Comparison of ENCODE assay signal across 10 mouse cellular contexts in genomic region chr16:74409548-74409947, GRCm38 (mm10). TPM values are rescaled to one million over a fixed set of nuclear protein-coding genes. Genes with fewer than 3 reads are reported as not detected.
A peak's percentile ranks its signal among the peaks of the same experiment; 100 is the strongest.
DNase-seq lines count a peak whose midpoint lies in the region; ATAC-seq and TF ChIP-seq lines count a peak whose summit lies in the region.
"Had no signal": no experiment of that assay in that cellular context is flagged by ENCODE, and none has a peak within 500 bp of the region (broad histone marks: within the 10 kb centered on the region; RNA-seq: fewer than 3 reads in every experiment).

No protein-coding gene starts in this region.

- DNase-seq in heart, postnatal 0 days (ENCODE audit: low spot score): no peak
- DNase-seq in heart, adult 8-10 months (ENCODE audit: low spot score): no peak
- DNase-seq in intestine, embryonic 14.5 days (ENCODE audit: low spot score): no peak
- DNase-seq in midbrain, postnatal 0 days (ENCODE audit: low spot score): peak; percentile 54
- DNase-seq in thymus, postnatal 25 days: no peak
- no peak for DNase-seq in thymus, postnatal 36 days
- DNase-seq: embryo, embryonic 11 days had no signal

- H3K4me3 ChIP-seq in heart, postnatal 0 days (ENCODE audit: low read depth, low read length): peak overlapping the region; percentile 45
- peak overlapping the region; percentile 69 for H3K4me3 ChIP-seq in embryonic facial prominence, embryonic 13.5 days
- peak overlapping the region; percentile 72 for H3K4me3 ChIP-seq in intestine, embryonic 14.5 days (ENCODE audit: low read depth, low read length)
- H3K4me3 ChIP-seq in midbrain, postnatal 0 days (ENCODE audit: low read depth, low read length): peak overlapping the region; percentile 80

- H3K27me3 ChIP-seq in heart, postnatal 0 days (ENCODE audit: control insufficient read depth, insufficient read depth, low read length): peaks cover 15% of the 10 kb centered on the region
- no peaks in the 10 kb centered on the region for H3K27me3 ChIP-seq in embryonic facial prominence, embryonic 13.5 days
- no peaks in the 10 kb centered on the region for H3K27me3 ChIP-seq in intestine, embryonic 14.5 days (replicated peaks; ENCODE audit: control insufficient read depth, insufficient read depth, low read length)
- H3K27me3 ChIP-seq in midbrain, postnatal 0 days (ENCODE audit: insufficient read depth, low read length): no peaks in the 10 kb centered on the region

- no peak for TF ChIP-seq EP300 in heart, postnatal 0 days (IDR thresholded peaks at IDR 0.05; ENCODE audit: low read depth)

- TF ChIP-seq CTCF in heart, postnatal 0 days (IDR thresholded peaks at IDR 0.05; ENCODE audit: low read depth): no peak
- TF ChIP-seq CTCF in midbrain, postnatal 0 days (IDR thresholded peaks at IDR 0.05): no peak

- WGBS in heart, postnatal 0 days: 70% methylated on average over 4 of the region's 4 CpGs
- 70% methylated on average over 4 of the region's 4 CpGs for WGBS in embryonic facial prominence, embryonic 13.5 days
- WGBS in intestine, embryonic 14.5 days: 36% methylated on average over 4 of the region's 4 CpGs
- 44% methylated on average over 4 of the region's 4 CpGs for WGBS in midbrain, postnatal 0 days

- no peak overlapping the region for H3K9ac ChIP-seq in heart, postnatal 0 days (replicated peaks; ENCODE audit: low read depth, low read length)
- H3K9ac ChIP-seq in embryonic facial prominence, embryonic 13.5 days: peak overlapping the region; percentile 80
- no peak overlapping the region for H3K9ac ChIP-seq in intestine, embryonic 14.5 days (ENCODE audit: low read length)
- H3K9ac ChIP-seq in midbrain, postnatal 0 days (replicated peaks; ENCODE audit: low read length, poor library complexity, severe bottlenecking): peak overlapping the region; percentile 68

- H3K9me3 ChIP-seq in heart, postnatal 0 days (replicated peaks; ENCODE audit: control insufficient read depth, low read length): no peaks in the 10 kb centered on the region
- no peaks in the 10 kb centered on the region for H3K9me3 ChIP-seq in embryonic facial prominence, embryonic 13.5 days
- no peaks in the 10 kb centered on the region for H3K9me3 ChIP-seq in intestine, embryonic 14.5 days (ENCODE audit: control insufficient read depth, low read length)
- H3K9me3 ChIP-seq in midbrain, postnatal 0 days (ENCODE audit: low read length): no peaks in the 10 kb centered on the region

- no peak overlapping the region for H3K27ac ChIP-seq in heart, postnatal 0 days (ENCODE audit: low read depth)
- H3K27ac ChIP-seq in embryonic facial prominence, embryonic 13.5 days: 0 out of 2 replicates have a peak overlapping the region, but pooled peaks have one; percentile 55
- H3K27ac ChIP-seq in intestine, embryonic 14.5 days (ENCODE audit: low read depth): no peak overlapping the region
- peak overlapping the region; percentile 84 for H3K27ac ChIP-seq in midbrain, postnatal 0 days (ENCODE audit: low read depth, low read length)

- peak overlapping the region; percentile 60; the same call in 1 of the 2 replicates for H3K4me2 ChIP-seq in heart, postnatal 0 days (ENCODE audit: low read depth, low read length)
- H3K4me2 ChIP-seq in embryonic facial prominence, embryonic 13.5 days: peak overlapping the region; percentile 85
- peak overlapping the region; percentile 94 for H3K4me2 ChIP-seq in intestine, embryonic 14.5 days (ENCODE audit: low read length)
- peak overlapping the region; percentile 90 for H3K4me2 ChIP-seq in midbrain, postnatal 0 days (ENCODE audit: low read depth, low read length, poor library complexity, severe bottlenecking)

- no peaks in the 10 kb centered on the region for H3K36me3 ChIP-seq in heart, postnatal 0 days (replicated peaks; ENCODE audit: control insufficient read depth, insufficient read depth, low read length)
- no peaks in the 10 kb centered on the region for H3K36me3 ChIP-seq in embryonic facial prominence, embryonic 13.5 days
- H3K36me3 ChIP-seq in intestine, embryonic 14.5 days (ENCODE audit: control insufficient read depth, insufficient read depth, low read length): no peaks in the 10 kb centered on the region
- H3K36me3 ChIP-seq in midbrain, postnatal 0 days (ENCODE audit: insufficient read depth, low read length): no peaks in the 10 kb centered on the region

- ATAC-seq in heart, postnatal 0 days (ENCODE audit: insufficient read depth, low read depth): no peak
- ATAC-seq in embryonic facial prominence, embryonic 13.5 days (ENCODE audit: insufficient number of reproducible peaks, insufficient read depth, low FRiP score, low TSS enrichment, low read depth): no peak
- ATAC-seq in intestine, embryonic 14.5 days (replicated peaks; ENCODE audit: low FRiP score, low TSS enrichment, low read depth): no peak
- no peak for ATAC-seq in midbrain, postnatal 0 days (ENCODE audit: low FRiP score)
- ATAC-seq in megakaryocyte-erythroid progenitor cell, adult 5-6 weeks (replicated peaks; ENCODE audit: low FRiP score, low TSS enrichment, poor library complexity, severe bottlenecking): no peak
- ATAC-seq: CD4-positive, CD25-positive, alpha-beta regulatory T cell, adult 4 months had no signal

- peaks cover 10% of the 10 kb centered on the region; the same call in 1 of the 2 replicates for H3K4me1 ChIP-seq in heart, postnatal 0 days (ENCODE audit: control insufficient read depth, insufficient read depth)
- H3K4me1 ChIP-seq in embryonic facial prominence, embryonic 13.5 days: 0 out of 2 replicates have a peak, but pooled peaks cover 3% of the 10 kb centered on the region
- H3K4me1 ChIP-seq in intestine, embryonic 14.5 days (replicated peaks; ENCODE audit: control insufficient read depth, insufficient read depth, low read length): peaks cover 4% of the 10 kb centered on the region
- no peaks in the 10 kb centered on the region for H3K4me1 ChIP-seq in midbrain, postnatal 0 days (ENCODE audit: insufficient read depth, low read length)

RNA-seq across cellular contexts. Expression of gene Robo2, which starts 2.1 kb away (rescaled TPM):
- 10.6 and 13.0 TPM in 2 replicates for total RNA-seq in heart, postnatal 0 days (2014; rRNA removed; ENCODE audit: low replicate concordance)
- polyA plus RNA-seq in heart, postnatal 0 days (2015; fragmentation: Nextera tagmentation; extraction: Ambion mirVana): 1.7 TPM in 2 replicates
- total RNA-seq in heart, adult 8-10 months (2022): 1 to 10 TPM in 3 of 4 experiments, under 1 TPM in 1; 0.95 to 3.1 (median 1.2) TPM
- 121 and 124 TPM in 2 replicates for polyA plus RNA-seq in embryonic facial prominence, embryonic 13.5 days (2015; fragmentation: Nextera tagmentation; extraction: Ambion mirVana)
- polyA plus RNA-seq in intestine, embryonic 14.5 days (2014; fragmentation: Nextera tagmentation; extraction: Ambion mirVana): 35.7 and 41.7 TPM in 2 replicates
- total RNA-seq in midbrain, postnatal 0 days (2014; rRNA removed): 134 and 171 TPM in 2 replicates
- 49.8 and 50.4 TPM in 2 replicates for polyA plus RNA-seq in midbrain, postnatal 0 days (2015; fragmentation: Nextera tagmentation; extraction: Ambion mirVana)
- not detected in 2 replicates for total RNA-seq in megakaryocyte-erythroid progenitor cell, adult 5-6 weeks (2014; fragmentation: Nextera tagmentation)
- total RNA-seq in megakaryocyte-erythroid progenitor cell, adult 5-6 weeks (2017): not detected in 2 replicates
- polyA plus RNA-seq: CD4-positive, CD25-positive, alpha-beta regulatory T cell, adult 4 months had no signal

Comparison
In these comparisons a context has a peak if more than half of its experiments do, and no peak if none do; other contexts are left out.
1. H3K27ac ChIP-seq: peak in embryonic facial prominence, embryonic 13.5 days (single experiment) and midbrain, postnatal 0 days (single experiment); none in heart, postnatal 0 days (single experiment) and intestine, embryonic 14.5 days (single experiment).
2. H3K9ac ChIP-seq: peak in embryonic facial prominence, embryonic 13.5 days (single experiment) and midbrain, postnatal 0 days (single experiment); none in heart, postnatal 0 days (single experiment) and intestine, embryonic 14.5 days (single experiment).
3. Peak in every context shown above with its lines, with median percentiles within 50 percentile points of each other: H3K4me2 ChIP-seq and H3K4me3 ChIP-seq.